Mouse (Mus musculus) cortical plate, adult 2 months (tissue): ENCODE data around the gene St3gal6.

ENCODE experiments used
- CTCF ChIP-seq: fragments of 200-500 bp; IDR thresholded peaks from 2 replicates; pipeline ENCODE4 v1.5.1; 2011; ENCODE audit warnings: mild to moderate bottlenecking, control low read depth, low read length; ENCODE audit not compliant: insufficient read depth; ENCODE audit errors: extremely low read depth
- POLR2A ChIP-seq: fragments of 200-500 bp; IDR thresholded peaks from 2 replicates; pipeline ENCODE4 v1.6.1; 2011; ENCODE audit warnings: mild to moderate bottlenecking, low read length, control low read depth; ENCODE audit not compliant: insufficient read depth; ENCODE audit errors: extremely low read depth

GRCm38 (mm10) chr16:58453138-58453537 lies 70.9 kb downstream of the St3gal6 start:
- TF ChIP-seq CTCF (no peak), POLR2A (no peak)
